Mouse (Mus musculus) forebrain, embryonic 15.5 days (tissue): ENCODE data around the gene Mettl8. TPM values are rescaled to one million over a fixed set of nuclear protein-coding genes. Genes with fewer than 3 reads are reported as not detected.
A peak's percentile ranks its signal among the peaks of the same experiment; 100 is the strongest.

Experiments used
- ATAC-seq: fragments of 200-750 bp; cut with Nextera tagmentation; replicated peaks from 2 replicates; pipeline ENCODE4 v1.8.0; 2017; ENCODE audit warnings: mild to moderate bottlenecking, moderate TSS enrichment, moderate library complexity
- H3K27ac ChIP-seq: fragments of 300-500 bp; sonication (generic); replicated peaks from 2 replicates; pipeline ENCODE4 v1.5.1; 2015; ENCODE audit warnings: mild to moderate bottlenecking, inconsistent platforms
- H3K27me3 ChIP-seq: fragments of 300-500 bp; sonication (generic); 2 replicates; pipeline ENCODE4 v1.6.1; 2015; ENCODE audit warnings: inconsistent platforms
- H3K36me3 ChIP-seq: fragments of 300-500 bp; sonication (generic); 2 replicates; pipeline ENCODE4 v1.6.1; 2015; ENCODE audit warnings: mild to moderate bottlenecking, inconsistent platforms
- H3K4me1 ChIP-seq: fragments of 300-500 bp; sonication (generic); 2 replicates; pipeline ENCODE4 v1.6.1; 2015; ENCODE audit warnings: inconsistent platforms
- H3K4me2 ChIP-seq: fragments of 300-500 bp; sonication (generic); replicated peaks from 2 replicates; pipeline ENCODE4 v1.6.1; 2015; ENCODE audit warnings: mild to moderate bottlenecking, inconsistent platforms
- H3K4me3 ChIP-seq: fragments of 300-500 bp; sonication (generic); 2 replicates; pipeline ENCODE4 v1.5.1; 2015; ENCODE audit warnings: mild to moderate bottlenecking, inconsistent platforms
- H3K9ac ChIP-seq: fragments of 300-500 bp; sonication (generic); replicated peaks from 2 replicates; pipeline ENCODE4 v1.6.1; 2015; ENCODE audit warnings: mild to moderate bottlenecking, inconsistent platforms
- H3K9me3 ChIP-seq: fragments of 300-500 bp; sonication (generic); 2 replicates; pipeline ENCODE4 v1.6.1; 2016; ENCODE audit warnings: inconsistent platforms
- WGBS: fragments of 180-500 bp; shearing (Covaris S2); methylation state at CpG from one replicate; pipeline ENCODE4 v1.1.7; 2015; ENCODE audit warnings: mixed read lengths; 5-methylcytosine and 5-hydroxymethylcytosine counted together
- polyA plus RNA-seq: library from polyadenylated mRNA; unstranded; fragments of >200 nt; fragmentation: Nextera tagmentation; extraction: Ambion mirVana; gene quantifications from 2 replicates; pipeline ENCODE4 v1.2.1, GENCODE M21; 2015

Mettl8 gene
- polyA plus RNA-seq, 1 experiment from 2014 or later, result 16.5 TPM

DNA sequence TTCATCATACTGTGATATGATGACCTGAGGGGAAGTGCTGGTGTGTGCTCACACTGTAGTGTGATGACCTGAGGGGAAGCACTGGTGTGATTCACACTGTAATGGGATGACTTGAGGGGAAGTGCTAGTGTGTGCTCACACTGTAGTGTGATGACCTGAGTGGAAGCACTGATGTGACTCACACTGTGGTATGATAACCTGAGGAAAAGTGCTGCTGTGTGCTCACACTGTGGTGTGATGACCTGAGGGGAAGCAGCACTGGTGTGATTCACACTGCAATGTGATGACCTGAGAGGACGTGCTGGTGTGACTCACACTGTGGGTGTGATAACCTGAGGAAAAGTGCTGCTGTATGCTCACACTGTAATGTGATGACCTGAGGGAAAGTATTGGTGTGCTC lies 52.9 kb downstream of the Mettl8 start:
- Histone ChIP-seq H3K27ac (no peak overlapping the region), H3K9ac (no peak overlapping the region), H3K4me3 (no peak overlapping the region), H3K9me3 (no peaks in the 10 kb centered on the region), H3K27me3 (no peaks in the 10 kb centered on the region), H3K36me3 (no peaks in the 10 kb centered on the region), H3K4me2 (no peak overlapping the region), H3K4me1 (no peaks in the 10 kb centered on the region)
- WGBS, result 96% methylated on average over 1 of the region's 1 CpGs
- no peak for ATAC-seq

DNA sequence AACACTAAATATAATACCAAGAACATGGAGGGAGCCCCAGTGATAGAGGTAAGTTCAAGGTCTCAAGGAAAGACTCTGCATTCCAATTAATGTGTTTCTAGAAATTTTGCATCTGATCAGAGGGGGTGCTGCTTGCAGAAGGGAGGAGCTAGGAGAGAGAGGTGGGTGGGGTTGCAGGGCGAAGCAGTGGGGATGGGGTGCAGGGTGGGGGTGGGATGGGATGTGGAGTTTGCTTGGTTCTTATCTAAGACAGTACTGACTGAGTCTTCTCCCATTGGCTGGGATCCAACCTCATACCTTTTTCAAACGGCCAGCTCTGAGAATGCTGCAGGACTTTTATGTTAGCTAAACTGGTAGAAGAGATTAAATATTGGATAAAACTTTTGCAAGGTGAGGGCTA lies 56.6 kb downstream of the Mettl8 start:
- no peaks in the 10 kb centered on the region for H3K27me3 ChIP-seq
- no peak for ATAC-seq
- no peaks in the 10 kb centered on the region for H3K4me1 ChIP-seq
- 76% methylated on average over 2 of the region's 2 CpGs for WGBS
- H3K27ac ChIP-seq, result no peak overlapping the region
- no peaks in the 10 kb centered on the region for H3K36me3 ChIP-seq
- H3K9ac ChIP-seq, result no peak overlapping the region
- H3K4me2 ChIP-seq, result no peak overlapping the region
- H3K4me3 ChIP-seq, result no peak overlapping the region
- H3K9me3 ChIP-seq, result no peaks in the 10 kb centered on the region

DNA sequence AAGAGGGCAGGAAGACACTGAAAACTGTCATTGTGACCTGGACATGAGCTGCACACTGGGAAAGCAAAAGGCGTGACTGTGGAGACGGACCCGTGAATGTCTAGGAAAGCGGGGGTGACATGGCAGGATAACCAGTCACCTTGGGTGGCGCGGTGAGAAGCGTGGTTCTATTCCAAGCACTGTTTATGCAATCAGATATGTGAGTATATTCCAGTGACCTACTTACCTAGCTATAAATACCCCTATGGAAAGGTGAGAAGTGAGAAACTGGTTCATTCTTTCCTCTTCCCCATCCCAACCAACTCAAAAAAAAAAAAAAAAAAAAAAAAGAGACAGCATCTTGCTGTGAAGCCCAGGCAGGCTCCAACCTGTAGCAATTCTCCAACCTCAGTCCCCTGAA lies 58.9 kb downstream of the Mettl8 start:
- Histone ChIP-seq H3K27ac (no peak overlapping the region), H3K27me3 (no peaks in the 10 kb centered on the region), H3K4me1 (no peaks in the 10 kb centered on the region), H3K4me3 (no peak overlapping the region), H3K36me3 (no peaks in the 10 kb centered on the region), H3K9me3 (no peaks in the 10 kb centered on the region), H3K9ac (no peak overlapping the region), H3K4me2 (no peak overlapping the region)
- no peak for ATAC-seq
- WGBS, result 95% methylated on average over 7 of the region's 7 CpGs

DNA sequence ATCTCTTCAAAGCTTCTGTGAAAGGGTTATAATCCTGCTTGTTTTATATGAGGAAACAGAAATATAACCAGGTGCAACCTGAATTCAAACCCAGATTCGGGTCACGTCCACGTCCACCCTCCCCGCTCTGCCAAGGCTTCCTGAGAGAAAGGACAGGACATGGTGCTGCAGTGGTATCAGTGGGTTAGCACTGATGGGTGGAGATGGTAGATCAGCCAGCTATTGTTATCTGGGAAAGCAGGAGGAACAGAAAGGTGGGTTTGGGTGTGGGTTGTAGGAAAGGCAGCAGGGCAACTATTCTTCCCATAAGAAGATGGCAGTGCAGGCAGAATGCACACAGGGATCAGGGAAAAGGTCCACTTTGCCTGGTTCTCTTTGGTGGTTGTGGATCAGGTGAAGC lies 59.5 kb downstream of the Mettl8 start:
- no peak overlapping the region for H3K4me3 ChIP-seq
- H3K27me3 ChIP-seq, result no peaks in the 10 kb centered on the region
- no peak for ATAC-seq
- no peaks in the 10 kb centered on the region for H3K4me1 ChIP-seq
- H3K9me3 ChIP-seq, result no peaks in the 10 kb centered on the region
- H3K9ac ChIP-seq, result no peak overlapping the region
- H3K27ac ChIP-seq, result no peak overlapping the region
- 90% methylated on average over 4 of the region's 4 CpGs for WGBS
- no peak overlapping the region for H3K4me2 ChIP-seq
- no peaks in the 10 kb centered on the region for H3K36me3 ChIP-seq

DNA sequence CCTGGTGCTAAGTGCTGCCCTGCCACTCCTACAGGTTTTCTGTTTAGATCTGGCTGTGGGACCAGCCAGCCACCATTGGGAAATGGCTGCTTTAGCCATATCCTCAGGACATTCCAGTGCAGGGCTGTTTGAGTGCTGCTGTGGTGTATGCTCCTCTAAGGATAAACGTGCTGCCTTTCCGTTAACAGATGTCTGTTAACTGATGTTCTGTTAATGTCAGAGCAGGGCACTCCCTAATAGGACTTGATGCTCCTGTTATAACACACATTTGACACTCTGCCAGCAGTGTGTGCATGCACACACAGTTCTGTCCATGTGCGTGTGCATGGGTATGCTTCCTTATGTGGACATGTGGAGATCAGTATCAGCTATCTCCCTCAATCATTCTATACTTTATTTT lies 61.6 kb downstream of the Mettl8 start:
- H3K36me3 ChIP-seq, result no peaks in the 10 kb centered on the region
- H3K4me1 ChIP-seq, result peaks cover 15% of the 10 kb centered on the region
- H3K4me2 ChIP-seq, result no peak overlapping the region
- no peaks in the 10 kb centered on the region for H3K27me3 ChIP-seq
- H3K9me3 ChIP-seq, result no peaks in the 10 kb centered on the region
- no peak overlapping the region for H3K4me3 ChIP-seq
- no peak overlapping the region for H3K9ac ChIP-seq
- no peak for ATAC-seq
- WGBS, result 91% methylated on average over 3 of the region's 3 CpGs
- no peak overlapping the region for H3K27ac ChIP-seq

DNA sequence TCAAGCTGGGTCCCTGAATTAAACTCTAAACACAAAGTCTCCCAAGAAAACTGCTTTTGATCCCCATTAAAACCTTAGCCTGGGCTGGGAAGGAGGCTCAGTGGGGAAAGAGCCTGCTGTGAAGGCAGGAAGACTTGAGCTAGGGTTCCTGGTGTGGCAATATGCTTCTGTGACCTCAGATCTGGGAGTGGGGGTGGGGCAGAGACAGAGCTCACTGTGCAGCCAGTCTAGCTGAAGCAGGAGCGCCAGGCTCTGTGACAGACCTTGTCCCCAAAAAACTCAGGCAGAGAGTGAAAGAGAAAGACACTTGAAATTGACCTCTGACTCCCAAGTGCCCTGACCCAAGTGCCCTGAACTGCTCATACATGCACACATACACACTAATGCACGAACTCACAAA lies 62.7 kb downstream of the Mettl8 start:
- H3K9ac ChIP-seq, result no peak overlapping the region
- WGBS, result 84% methylated on average over 2 of the region's 2 CpGs
- H3K27me3 ChIP-seq, result no peaks in the 10 kb centered on the region
- no peaks in the 10 kb centered on the region for H3K36me3 ChIP-seq
- peaks cover 15% of the 10 kb centered on the region for H3K4me1 ChIP-seq
- H3K9me3 ChIP-seq, result no peaks in the 10 kb centered on the region
- H3K4me3 ChIP-seq, result no peak overlapping the region
- H3K27ac ChIP-seq, result no peak overlapping the region
- H3K4me2 ChIP-seq, result no peak overlapping the region
- ATAC-seq, result no peak

DNA sequence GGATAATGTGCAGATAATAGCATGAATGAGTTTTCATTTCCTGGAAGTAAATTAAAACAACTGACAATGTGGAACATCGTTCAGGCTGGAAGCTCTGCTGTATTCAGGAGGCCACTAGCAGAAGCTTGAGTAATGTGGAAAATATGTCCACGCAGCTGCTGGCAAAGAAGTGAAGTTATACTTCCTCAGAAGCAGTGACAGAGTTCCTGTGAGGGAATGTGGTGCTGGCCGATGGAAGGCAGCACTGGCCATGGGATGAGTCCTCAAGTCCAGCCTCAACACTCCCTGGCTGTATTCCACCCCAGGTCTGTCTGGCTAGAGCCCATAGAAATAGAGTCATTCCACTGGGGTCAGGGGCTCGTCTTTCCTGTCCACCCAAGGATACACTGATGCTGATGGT lies 65.2 kb downstream of the Mettl8 start:
- Histone ChIP-seq H3K27ac (no peak overlapping the region), H3K36me3 (no peaks in the 10 kb centered on the region), H3K9me3 (no peaks in the 10 kb centered on the region), H3K4me2 (no peak overlapping the region), H3K9ac (no peak overlapping the region), H3K27me3 (no peaks in the 10 kb centered on the region), H3K4me3 (no peak overlapping the region), H3K4me1 (peaks cover 15% of the 10 kb centered on the region)
- no peak for ATAC-seq
- WGBS, result 39% methylated on average over 4 of the region's 4 CpGs

DNA sequence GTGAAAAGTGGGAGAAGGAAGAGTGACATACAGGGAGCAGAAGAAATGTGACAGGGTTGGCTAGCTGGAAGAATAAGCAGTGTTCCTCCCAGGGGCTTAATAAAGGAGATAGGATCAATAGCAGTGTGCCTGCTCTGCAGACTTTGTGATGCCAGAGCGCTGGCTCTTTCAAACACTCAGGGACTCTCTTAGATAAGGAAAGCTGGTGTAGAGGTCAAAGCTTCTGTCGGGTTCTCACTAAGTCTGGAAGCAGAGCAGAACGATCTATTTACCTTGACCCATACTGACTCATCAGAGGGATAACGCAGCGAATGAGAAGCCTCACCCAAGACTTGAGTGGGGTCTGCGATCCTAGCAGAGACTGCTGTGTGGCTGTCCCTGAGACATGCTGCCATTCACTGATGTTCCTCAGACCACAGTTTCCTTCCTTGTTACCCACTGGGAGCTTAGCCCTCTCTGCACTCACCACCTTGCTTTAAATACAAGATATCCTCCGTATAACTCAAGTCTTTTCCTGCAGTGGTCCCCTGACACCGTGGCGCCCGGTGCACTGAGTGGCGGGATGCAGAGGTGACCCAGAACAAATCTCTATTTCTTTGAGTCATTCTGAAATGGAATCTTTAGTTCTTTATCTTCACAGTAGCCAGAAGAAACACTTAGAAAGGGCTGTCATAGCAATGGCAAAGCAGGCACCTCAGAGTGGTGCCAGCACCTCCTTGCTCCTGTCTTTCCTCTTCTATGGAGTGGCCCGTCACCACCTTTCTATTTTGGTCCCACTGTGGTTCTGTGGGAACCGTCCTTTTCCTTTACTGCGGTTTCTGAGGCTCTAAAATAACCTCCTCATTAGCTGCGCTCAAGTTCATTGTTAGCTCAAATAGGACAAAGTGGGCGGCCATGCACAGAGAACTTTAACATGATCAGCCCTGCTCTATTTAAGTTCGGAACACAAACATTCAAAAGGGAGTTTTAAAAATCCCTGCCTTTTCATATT lies 65.9 kb downstream of the Mettl8 start:
- no peak overlapping the region for H3K4me2 ChIP-seq
- no peaks in the 10 kb centered on the region for H3K36me3 ChIP-seq
- ATAC-seq, result no peak
- WGBS, result 39% methylated on average over 17 of the region's 17 CpGs
- H3K4me1 ChIP-seq, result peaks cover 15% of the 10 kb centered on the region
- no peak overlapping the region for H3K4me3 ChIP-seq
- H3K9me3 ChIP-seq, result no peaks in the 10 kb centered on the region
- H3K9ac ChIP-seq, result no peak overlapping the region
- no peaks in the 10 kb centered on the region for H3K27me3 ChIP-seq
- H3K27ac ChIP-seq, result no peak overlapping the region

DNA sequence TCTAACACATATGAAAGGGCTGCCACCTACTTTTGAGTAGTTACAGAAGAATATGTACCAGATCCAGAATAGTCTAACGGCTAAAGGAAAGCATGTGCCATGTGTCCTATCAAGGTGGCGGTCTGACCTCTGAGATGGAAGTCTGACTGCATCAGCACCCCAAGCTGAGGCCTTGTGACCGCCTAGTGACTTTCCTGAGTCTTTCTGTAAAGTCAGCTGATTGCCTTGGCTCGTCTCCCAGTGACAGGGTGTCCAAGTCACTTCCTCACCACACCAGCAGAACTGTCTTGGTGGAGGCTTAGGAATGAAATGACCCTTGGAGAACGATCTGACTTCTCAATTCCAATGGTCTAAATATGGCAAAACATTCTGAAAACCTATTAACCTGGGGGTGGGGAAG lies 77.1 kb downstream of the Mettl8 start:
- no peaks in the 10 kb centered on the region for H3K27me3 ChIP-seq
- H3K4me3 ChIP-seq, result no peak overlapping the region
- no peak for ATAC-seq
- H3K9me3 ChIP-seq, result no peaks in the 10 kb centered on the region
- no peak overlapping the region for H3K27ac ChIP-seq
- H3K36me3 ChIP-seq, result no peaks in the 10 kb centered on the region
- H3K9ac ChIP-seq, result no peak overlapping the region
- H3K4me1 ChIP-seq, result no peaks in the 10 kb centered on the region
- H3K4me2 ChIP-seq, result no peak overlapping the region
- 88% methylated on average over 5 of the region's 5 CpGs for WGBS

DNA sequence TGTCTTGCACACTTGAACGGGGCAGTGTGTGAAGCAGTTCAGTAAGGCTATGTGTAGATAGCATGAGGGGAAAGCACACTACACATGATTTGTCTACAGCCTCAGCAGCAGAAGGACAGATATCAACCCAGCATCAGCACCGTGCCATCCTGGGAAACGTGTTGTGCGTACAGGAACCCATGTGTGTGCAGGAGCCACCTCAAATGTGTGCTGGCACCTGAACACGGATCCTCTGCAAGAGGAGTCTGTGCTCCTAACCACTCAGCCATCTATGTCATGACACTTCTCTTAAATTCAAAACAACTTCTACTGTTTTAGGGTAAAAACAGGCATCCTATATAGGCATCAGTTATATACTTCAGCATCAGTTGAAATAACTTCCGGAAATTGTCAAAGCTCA lies 80.6 kb downstream of the Mettl8 start:
- WGBS, result 95% methylated on average over 6 of the region's 6 CpGs
- Histone ChIP-seq H3K27ac (no peak overlapping the region), H3K4me1 (peaks cover 10% of the 10 kb centered on the region), H3K9me3 (no peaks in the 10 kb centered on the region), H3K4me3 (no peak overlapping the region), H3K36me3 (no peaks in the 10 kb centered on the region), H3K27me3 (no peaks in the 10 kb centered on the region), H3K4me2 (no peak overlapping the region), H3K9ac (no peak overlapping the region)
- no peak for ATAC-seq

DNA sequence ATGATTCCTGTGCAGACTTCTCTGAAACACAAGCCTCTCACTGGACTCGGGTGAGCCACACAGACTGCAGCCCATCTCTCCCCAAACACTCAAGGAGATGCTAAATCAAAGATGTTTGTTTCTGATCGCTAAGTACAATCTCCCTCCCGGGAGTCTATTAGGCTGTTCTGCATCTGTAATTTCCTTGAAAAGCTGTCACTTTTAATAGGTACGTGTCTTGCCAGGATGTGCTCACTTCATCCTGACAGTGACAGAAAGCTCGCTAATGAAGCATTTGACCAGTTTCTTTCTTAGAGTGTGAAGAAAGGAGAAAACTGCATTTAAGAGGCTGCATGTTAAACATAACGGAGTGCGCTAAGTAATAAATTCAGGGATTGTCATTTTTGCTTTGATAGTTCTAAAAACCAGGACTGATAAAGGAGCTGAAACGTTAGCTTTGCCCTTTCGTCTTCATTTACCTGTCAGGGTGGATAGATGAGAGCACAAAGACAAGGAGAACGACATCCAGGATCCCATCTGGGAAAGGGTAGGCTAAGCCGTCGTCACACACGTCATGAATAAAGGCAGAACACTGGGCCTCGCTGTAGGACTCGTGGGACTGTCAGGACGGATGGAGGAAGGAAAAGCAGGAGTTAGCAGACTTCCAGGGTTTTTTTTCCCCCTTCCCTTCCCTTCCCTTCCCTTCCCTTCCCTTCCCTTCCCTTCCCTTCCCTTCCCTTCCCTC lies 82.4 kb downstream of the Mettl8 start:
- peak overlapping the region; percentile 31 for H3K27ac ChIP-seq
- H3K4me3 ChIP-seq, result no peak overlapping the region
- H3K4me2 ChIP-seq, result peak overlapping the region; percentile 2
- no peaks in the 10 kb centered on the region for H3K36me3 ChIP-seq
- WGBS, result 31% methylated on average over 16 of the region's 16 CpGs
- H3K9me3 ChIP-seq, result no peaks in the 10 kb centered on the region
- ATAC-seq, result peak; percentile 66; the same call in 1 of the 2 replicates
- peaks cover 10% of the 10 kb centered on the region for H3K4me1 ChIP-seq
- peak overlapping the region; percentile 27; the same call in 1 of the 2 replicates for H3K9ac ChIP-seq
- H3K27me3 ChIP-seq, result no peaks in the 10 kb centered on the region

DNA sequence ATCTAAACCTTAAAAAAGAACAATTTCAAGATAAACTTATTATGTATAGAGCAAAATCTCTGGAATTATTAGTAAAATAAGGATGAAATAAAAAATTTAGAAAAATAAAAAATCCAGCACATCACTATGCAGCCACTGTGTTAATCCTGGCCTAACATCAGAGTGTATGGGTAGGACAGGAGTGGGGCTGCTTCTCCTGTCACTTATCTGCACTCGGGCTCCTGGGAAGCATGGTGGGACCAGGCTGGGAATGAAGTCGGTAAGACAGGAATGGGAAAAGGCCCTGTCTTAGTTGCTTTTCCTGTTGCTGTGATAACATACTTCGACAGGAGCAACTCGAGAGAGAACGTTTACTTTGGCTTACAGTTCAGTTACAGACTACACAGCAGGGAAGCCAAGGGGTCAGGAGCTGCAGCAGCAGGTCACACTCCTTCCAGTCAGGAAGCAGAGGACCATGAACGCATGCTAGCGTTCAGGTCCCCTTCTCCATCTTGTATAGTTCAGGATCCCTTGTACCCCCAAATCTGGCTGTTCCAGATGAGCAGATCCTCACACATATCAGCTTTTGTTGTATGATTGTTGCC lies 85.1 kb downstream of the Mettl8 start:
- H3K9me3 ChIP-seq, result no peaks in the 10 kb centered on the region
- no peaks in the 10 kb centered on the region for H3K36me3 ChIP-seq
- H3K27ac ChIP-seq, result no peak overlapping the region
- no peak overlapping the region for H3K4me2 ChIP-seq
- no peak overlapping the region for H3K9ac ChIP-seq
- no peaks in the 10 kb centered on the region for H3K27me3 ChIP-seq
- no peak for ATAC-seq
- H3K4me3 ChIP-seq, result no peak overlapping the region
- peaks cover 10% of the 10 kb centered on the region for H3K4me1 ChIP-seq
- WGBS, result 68% methylated on average over 7 of the region's 7 CpGs
